Mouse (Mus musculus): Measurements from ENCODE around the gene Spred2.

The Spred2 gene

GRCm38 (mm10) chr11:19952963-19953362, 28.8 kb downstream of the Spred2 start:
- no peak for DNase-seq (ENCODE audit: low spot score in 2 of 2)

DNA sequence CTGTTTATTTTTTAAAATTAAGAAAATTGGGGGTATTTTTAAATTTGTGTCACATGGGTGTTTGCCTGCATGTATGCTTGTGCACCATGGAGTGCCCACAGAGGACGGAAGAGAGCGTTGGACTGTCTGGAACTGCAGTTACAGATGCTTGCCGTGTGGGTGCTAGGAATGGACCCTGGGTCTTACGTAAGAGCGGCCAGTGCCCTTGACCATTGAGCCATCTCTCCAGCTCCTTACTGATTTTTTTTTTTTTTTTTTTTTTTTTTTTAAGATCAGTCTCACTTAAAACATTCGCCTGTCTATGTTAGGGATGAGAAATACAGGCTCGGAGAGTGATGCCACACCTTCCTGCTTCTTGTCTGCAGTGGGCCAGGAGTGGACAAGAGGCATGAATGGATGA, 29.7 kb downstream of the Spred2 start:
- no peak for DNase-seq (ENCODE audit: low spot score in 2 of 2)

DNA sequence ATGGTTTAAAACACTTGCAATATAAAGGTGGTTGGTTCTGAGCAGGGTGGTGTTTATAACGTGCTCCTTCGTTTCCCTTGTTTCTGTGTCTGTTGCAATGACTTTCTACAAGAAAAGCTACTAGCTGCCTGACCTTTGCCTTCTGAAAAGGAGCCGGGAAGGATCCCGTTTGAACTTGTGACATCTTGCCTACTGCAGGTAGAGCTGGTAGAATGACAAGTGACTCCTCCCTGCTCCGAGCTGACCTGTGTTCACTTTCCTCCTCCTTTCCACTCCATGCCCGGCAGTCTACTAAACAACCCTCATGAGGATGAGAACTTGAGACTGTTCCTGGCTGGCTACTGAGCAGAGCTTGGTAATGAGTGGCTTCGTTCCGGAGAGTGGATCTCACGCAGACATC, 30.9 kb downstream of the Spred2 start:
- no peak for DNase-seq (ENCODE audit: low spot score in 2 of 2)

DNA sequence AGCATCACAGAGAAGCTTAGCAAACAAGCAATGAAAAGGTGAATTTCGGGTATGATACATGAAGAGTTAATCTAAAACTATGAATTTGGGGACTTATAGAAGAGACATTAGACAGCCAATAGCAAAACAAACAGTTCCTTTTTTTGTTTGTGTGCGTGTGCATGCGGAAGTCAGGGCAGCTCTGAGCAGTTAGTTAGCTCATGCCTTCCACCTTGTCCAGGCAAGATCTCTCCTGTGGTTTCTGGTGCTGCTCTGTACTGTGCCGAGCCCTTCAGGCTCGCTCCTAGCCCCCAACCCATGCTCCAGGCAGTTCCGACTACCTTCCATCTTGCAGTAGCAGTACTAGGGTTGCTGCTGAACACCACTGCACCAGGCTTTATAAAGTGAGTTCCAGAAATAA, 31.5 kb downstream of the Spred2 start:
- DNase-seq (ENCODE audit: low spot score in 2 of 2) = no peak

- no peak for DNase-seq (ENCODE audit: low spot score in 2 of 2)
Observed at GRCm38 (mm10) chr11:19959006-19959405, 34.8 kb downstream of the Spred2 start.

DNA sequence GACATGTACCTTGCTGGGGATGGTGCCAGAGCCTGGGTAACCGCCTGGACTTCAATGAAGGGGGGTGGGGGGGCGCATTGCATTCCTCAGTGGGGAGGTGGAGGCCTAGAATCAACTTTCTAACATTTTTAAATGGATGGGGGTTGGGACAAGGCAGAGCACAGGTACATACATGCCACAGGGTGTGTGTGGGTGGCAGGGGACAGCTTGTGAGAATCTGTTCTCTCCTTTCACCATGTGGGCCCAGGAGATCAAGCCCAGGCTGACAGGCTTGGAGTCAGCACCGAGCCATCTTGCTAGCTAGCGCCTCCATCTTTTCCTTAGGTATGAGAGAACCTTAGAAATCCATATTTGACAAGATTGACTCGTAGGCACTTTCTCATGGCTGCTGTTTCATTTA, 35.7 kb downstream of the Spred2 start:
- DNase-seq (ENCODE audit: low spot score in 2 of 2) = no peak

DNA sequence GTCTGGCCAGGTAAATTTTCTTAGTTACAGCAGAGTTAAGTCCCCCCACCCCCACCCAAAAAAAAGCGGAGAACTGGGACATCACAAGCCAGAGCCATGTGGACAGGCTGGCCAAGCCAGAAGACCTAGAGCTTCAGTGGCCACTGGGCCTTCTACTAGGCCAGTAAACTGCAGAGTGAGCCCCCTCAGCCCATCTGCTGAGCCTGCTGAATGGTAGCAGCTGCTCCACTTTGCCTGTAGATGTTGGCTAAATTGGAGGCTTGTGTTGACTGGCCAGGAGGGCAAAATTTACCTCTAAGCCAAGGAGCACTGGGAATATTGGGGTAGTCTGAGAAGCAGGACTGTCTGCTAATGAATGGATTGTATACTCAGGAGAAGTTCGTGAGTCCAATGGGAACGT, 36.4 kb downstream of the Spred2 start:
- DNase-seq (ENCODE audit: low spot score in 2 of 2) = no peak

GRCm38 (mm10) chr11:19961088-19961487, 36.9 kb downstream of the Spred2 start:
- no peak for DNase-seq (ENCODE audit: low spot score in 2 of 2)

DNA sequence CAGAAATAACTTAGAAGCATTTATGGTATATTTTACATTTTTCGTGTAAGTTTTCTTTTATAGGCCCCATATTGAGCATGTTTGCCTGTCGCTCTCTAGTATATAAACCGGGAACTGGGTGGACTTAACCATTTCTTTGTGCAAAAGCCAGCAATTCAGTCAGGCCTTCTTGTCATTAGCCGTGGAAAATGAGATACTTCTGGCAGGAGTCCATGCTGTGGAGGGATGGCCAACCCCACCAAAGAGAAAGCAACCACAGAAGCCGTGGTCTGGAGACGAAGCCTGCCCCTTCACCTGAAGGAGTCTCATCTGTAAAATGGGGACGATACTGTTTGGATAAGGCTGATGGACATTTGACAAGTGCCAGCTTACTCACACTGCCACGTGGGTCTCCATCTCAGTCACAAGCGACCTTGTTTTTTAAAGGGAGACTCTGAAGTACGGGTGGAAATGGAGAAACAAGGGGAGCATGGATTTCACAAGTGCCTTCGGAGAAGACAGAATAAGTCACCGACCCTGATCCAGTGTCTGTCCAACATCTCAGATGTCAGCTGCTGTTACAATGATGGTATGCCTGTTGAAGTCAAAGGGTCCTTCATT, 37.7 kb downstream of the Spred2 start:
- no peak for DNase-seq (ENCODE audit: low spot score in 2 of 2)

DNA sequence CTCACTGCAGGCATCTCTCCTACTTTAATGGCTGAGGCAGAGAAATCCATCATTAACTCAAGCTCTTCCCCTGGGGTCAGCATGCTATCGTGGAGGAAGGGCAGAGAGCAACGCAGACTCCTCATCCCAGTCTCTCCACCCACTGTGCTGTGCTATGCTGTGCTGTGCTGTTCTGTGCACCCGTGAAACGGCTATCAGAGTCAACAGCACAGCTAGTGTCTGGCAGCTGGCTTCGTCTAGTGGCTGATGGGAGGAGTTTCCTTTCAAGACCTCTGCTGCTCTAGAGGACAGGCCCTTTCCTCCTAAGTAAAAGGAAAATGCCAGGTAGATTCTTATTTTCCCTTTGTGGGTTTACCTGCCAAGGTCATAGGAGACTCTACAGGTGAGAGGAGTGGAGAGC, 38.6 kb downstream of the Spred2 start:
- peak in 1 of 2 experiments; percentile 48 for DNase-seq (ENCODE audit: low spot score in 2 of 2)

GRCm38 (mm10) chr11:19963717-19964141, 39.6 kb downstream of the Spred2 start:
- peak; percentile 47 to 72 for DNase-seq (ENCODE audit: low spot score in 2 of 2)

- no peak for DNase-seq (ENCODE audit: low spot score in 2 of 2)
Observed at GRCm38 (mm10) chr11:19964333-19964732, 40.2 kb downstream of the Spred2 start.

DNA sequence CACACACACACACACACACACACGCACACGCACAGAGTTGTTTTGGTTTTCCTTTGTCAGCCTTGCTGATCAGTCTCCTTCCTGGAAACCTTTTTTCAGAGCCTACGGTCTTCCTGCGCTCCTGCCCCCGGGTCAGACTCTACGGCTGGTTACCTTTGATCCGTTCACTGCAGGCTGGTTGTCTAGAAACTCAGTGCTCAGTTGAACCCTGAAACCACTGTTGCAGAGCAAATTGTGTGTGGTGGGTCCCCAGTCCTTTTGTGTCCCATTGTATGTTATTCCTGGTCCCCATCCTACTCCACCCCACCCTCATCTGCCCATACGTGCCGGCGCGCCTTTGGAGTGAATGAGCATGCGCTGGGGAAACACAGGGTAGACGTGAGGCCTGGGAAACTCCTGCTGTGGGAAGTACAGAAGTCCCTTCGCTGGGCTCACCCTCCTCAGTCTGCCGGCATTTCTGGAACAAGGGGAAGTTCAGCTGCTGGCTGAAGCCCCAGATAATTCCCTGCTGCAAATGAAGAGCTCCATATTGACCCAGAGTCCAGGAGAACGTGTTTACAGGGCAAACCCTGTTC, 40.9 kb downstream of the Spred2 start:
- DNase-seq (ENCODE audit: low spot score in 2 of 2) = peak; percentile 60 to 75

DNA sequence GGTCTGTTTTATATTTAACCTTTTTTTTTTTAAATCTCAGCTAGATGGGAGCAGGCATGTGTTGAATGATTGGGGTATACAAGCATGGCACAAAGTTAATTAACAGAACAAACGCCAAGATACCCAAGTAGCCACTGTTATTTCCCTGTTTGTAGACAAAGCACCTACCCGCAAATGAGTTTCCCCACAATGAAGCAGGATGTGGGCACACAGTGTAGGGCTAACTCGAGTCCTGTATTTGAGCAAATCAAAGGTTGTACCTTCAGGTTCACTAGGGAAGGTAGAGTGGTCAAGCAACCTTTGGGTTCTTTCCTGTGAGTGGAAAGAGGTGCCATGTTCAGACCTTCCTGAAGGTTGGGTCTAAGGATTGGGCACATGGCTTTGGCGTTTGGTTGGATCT, 41.5 kb downstream of the Spred2 start:
- no peak for DNase-seq (ENCODE audit: low spot score in 2 of 2)

GRCm38 (mm10) chr11:19966294-19966693, 42.1 kb downstream of the Spred2 start:
- peak; percentile 39 to 54 for DNase-seq (ENCODE audit: low spot score in 2 of 2)

DNA sequence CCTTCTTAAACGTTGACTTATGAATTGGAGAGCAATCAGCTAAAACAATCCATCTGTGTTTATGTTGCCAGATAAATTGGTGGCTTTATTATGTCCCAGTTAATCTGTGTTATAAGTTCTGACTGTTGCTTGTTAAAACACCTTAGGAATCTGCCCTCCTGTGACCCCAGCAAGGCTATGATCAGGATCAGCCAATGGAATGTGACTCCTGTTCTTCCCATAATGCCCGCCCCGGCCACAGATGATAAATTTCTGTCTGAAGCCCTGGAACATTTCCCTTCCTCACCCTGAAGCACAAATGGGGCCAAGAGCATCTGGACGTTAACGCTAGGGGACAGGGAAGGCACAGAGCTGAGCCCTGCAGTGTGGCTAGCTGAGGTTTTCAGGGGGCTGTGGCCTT, 45.4 kb downstream of the Spred2 start:
- DNase-seq (ENCODE audit: low spot score in 2 of 2) = no peak

- no peak for DNase-seq (ENCODE audit: low spot score in 2 of 2)
Observed at GRCm38 (mm10) chr11:19971954-19972750, 48.0 kb downstream of the Spred2 start.

DNA sequence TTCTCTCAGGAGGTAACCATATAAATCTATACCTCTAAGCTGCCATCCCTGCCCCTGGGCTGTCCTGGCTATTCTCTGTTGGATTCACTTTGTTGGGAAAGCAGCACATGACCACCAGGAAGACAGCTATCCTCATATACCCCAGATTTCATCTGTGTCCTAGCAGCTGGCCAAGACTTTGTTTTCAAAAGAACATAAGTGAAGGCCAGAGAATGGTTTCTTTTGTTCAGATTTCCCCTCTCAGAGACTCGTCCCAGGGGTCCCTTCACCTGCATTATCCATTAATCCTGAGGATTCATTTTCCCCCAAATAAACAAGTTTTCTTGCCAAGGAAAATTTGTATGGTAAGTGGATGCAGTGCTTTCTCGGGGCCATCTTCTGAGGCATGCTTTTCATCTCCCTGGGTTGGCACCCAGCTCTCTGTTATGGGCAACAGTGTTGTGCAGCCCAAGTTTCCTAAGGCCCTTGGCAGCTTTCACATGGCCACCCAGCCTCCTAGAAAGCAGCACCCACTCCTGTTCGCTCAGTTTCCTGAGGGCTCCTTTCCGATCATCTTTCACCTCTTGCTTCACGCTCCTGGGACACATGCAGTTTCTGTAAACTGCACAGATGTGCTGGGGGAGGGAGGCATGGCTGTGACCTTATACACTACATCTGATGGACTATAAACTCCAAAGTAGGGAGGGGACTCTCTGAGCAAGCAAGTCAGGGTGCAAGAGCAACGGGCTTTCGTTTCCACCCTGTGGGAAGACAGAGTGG, 49.0 kb downstream of the Spred2 start:
- DNase-seq (ENCODE audit: low spot score in 2 of 2) = peak; percentile 49 to 78

GRCm38 (mm10) chr11:19976032-19976431, 51.9 kb downstream of the Spred2 start:
- no peak for DNase-seq (ENCODE audit: low spot score in 2 of 2)

DNA sequence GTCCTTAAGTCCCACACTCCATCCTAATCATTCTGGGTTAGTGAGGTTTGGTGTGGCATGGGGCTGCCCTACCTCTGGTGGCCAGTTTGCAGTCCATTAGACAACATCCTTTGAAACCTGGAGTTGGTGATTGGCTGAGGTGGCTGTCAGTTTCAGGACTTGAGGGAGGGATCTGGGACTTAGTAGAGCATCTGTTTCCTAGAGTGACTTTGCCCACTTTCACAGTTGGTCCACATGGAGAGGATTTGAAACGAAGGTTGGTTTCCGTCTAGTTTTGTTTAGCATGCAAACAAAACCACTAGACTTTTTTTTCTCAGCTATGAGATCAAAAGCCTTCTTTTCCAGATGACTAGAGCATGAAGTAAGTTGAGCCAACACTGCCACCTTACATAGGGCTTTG, 53.5 kb downstream of the Spred2 start:
- no peak for DNase-seq (ENCODE audit: low spot score in 2 of 2)

GRCm38 (mm10) chr11:19979338-19979737, 55.2 kb downstream of the Spred2 start:
- peak; percentile 51 to 55 for DNase-seq (ENCODE audit: low spot score in 2 of 2)

DNA sequence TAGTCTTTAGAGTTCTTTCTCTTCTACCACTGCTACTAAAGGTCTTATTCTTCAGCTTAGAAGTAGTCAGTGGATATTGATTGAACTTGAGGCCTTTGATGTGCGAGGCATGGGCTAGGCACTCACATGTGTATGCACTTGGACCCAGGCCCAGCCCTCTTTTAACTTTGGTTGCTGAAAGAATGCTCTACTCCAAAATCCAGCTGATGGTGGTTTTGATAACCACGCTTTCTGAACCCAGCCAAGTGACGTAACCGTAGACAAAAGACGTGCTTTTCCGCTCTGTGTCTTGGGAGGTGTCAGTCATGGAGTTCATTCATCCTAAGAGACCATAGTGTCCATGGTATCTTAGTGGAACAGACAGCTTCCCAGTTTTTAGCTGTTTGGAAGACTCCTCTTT, 57.9 kb downstream of the Spred2 start:
- no peak for DNase-seq (ENCODE audit: low spot score in 2 of 2)
